Mouse (Mus musculus): ENCODE data around the gene Wnt5b.

The Wnt5b gene

DNA sequence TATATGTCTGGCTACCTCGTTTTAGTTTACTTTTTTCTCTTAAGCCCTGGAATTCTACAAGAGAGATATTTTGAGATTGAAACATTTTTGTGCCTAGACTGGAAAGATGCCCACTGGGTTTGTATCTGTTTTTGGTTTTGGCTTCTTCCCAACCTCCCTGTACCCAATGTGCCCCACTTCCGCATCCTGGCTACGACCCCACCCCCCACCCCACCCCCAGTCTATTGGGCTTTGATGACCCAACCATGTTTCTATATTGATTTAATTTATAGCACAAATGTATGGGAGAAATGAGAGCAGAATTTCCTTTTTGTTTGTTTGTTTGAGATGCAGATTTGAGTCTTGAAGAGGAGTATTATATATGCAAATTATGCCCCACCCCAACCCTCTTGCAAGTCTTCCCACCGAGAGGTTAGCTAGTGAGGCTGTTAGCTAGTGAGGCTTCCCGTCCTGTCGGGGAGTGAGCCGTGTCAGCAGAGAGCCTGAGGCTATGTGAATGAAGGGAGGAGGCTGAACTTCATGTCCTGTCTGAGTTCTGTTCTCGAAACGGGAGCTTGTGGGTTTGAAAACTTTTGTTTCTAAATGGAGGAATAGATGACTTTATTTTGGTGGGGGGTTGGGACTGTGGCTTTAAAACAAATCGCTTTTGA, 62.3 kb downstream of the Wnt5b start:
- DNase-seq: peak; percentile 43

DNA sequence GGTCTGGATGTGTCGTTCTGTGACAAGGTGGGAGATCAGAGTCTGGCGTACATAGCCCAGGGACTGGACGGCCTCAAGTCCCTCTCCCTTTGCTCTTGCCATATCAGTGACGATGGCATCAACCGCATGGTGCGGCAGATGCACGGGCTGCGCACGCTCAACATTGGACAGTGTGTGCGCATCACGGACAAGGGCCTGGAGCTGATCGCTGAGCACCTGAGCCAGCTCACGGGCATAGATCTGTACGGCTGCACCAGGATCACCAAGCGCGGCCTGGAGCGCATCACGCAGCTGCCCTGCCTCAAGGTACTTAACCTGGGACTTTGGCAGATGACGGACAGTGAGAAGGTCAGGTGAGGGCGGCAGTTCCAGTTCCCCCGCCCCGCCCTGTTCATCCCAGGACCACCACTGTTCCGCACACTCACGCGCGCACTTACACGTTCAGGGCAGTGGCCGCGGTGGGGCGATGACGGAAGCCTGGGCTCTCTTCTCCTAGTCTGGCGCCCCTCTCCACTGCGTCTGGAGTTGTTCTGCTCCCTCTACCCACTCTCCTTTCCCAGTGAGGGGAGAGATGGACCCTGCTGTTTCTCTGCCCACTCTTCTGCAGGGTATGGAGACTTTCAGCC, 63.3 kb downstream of the Wnt5b start:
- peak; percentile 65 for DNase-seq

DNA sequence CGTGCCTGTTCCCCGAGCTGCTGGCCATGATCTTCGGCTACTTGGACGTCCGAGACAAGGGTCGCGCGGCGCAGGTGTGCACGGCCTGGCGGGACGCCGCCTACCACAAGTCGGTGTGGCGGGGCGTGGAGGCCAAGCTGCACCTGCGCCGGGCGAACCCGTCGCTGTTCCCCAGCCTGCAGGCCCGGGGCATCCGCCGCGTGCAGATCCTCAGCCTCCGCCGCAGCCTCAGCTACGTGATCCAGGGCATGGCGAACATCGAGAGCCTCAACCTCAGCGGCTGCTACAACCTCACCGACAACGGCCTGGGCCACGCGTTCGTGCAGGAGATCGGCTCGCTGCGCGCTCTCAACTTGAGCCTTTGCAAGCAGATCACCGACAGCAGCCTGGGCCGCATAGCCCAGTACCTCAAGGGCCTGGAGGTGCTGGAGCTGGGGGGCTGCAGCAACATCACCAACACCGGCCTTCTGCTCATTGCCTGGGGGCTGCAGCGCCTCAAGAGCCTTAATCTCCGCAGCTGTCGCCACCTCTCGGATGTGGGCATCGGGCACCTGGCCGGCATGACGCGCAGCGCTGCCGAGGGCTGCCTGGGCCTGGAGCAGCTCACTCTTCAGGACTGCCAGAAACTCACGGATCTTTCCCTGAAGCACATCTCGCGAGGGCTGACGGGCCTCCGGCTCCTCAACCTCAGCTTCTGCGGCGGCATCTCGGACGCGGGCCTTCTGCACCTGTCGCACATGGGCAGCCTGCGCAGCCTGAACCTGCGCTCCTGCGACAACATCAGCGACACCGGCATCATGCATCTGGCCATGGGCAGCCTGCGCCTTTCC, 64.1 kb downstream of the Wnt5b start:
- peak; percentile 74 for DNase-seq

DNA sequence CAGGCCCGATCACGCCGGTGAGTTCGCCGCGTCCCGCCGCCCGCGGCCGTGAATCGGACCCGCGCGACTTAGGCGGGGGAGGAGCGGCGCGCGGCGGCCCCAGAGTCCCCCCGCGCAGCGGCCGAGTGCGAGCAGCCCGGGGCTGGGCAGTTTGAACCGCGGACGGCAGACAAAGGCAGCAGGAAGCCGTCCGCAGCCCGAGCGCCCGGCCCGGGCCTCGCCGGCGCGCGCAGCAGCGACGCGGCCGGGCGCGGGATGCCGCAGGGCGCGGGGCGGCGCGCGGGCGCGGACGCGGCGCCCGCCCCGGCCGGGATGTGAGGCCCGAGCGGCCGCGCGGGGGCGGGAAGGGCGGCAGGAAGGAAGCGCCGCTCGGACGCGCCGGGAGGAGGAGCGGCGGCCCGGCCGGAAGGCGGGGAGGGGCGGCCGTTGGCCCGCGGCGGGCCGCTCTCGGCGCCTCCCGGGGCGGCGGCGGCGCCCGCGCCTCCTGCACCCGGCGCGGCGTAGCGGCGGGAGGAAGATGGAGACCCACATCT, 64.7 kb downstream of the Wnt5b start, which contains the start of gene Fbxl14:
Fbxl14 (plus strand) TSS at position 326 of the 533 bp plus-strand sequence.
- DNase-seq: peak; percentile 79

DNA sequence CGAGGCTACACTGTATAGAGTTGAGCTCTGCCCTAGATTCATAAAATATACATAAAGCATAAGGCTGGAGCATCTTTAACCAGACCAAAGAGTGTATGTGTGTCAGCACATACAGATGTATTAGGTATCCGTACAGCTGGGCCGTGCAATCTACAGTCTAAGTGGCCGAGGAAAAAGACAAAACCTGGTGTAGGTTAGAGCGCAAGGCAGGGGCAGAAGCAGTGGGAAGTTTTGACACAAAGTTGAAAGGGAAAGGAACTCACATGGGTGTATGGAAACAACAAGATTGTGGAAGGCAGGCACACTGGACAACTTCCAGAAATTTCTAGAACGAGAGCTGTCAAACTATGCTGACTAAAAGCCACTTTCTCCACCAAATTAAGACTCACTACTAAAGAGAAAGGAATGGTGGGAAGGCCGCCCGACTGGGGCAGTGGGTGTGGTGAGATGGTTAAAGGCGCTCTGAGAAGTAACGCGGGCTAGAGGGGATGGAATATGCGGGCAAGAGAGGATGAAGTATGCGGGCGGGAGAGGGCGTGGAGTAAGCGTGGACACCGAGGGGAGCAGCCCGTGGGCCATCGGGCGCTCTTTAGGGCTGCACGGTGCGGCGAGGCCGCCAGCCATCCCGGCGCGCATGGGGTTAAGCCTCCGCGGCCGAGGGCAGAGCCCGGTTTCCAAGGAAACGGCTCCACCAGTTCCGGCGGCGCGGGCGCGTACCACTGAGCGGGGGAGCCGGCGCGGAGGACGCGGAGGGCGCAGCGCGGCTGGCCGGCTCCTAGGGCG, 65.4 kb downstream of the Wnt5b start:
- DNase-seq: peak; percentile 93

DNA sequence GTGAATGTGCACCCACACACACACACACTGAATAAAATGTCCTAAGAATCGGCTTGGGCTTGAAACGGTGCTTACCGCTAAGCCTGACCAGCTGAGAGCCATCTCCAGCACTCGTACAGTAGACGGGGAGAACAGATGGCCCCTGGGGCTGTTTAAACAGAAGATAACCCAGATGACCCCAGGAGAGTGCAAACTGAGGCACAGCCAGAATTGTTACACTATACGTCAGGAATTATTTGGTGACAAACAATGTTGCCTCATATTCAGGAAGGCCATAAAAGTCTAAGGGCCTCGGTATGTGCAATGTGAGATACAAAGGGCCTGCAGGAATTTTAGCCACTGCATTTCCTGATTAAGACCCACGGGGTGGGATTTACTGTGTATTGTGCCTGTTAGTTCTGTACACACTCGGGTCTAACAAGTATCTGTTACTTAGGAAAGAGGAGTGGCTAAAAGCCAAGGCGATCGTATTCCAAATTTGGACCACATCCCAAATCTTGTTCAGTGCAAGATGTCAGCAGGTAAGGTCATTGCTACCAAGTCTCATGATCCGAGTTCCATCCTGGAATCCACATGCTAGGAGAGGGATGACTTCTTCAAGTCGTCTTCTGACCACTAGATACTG, 66.3 kb downstream of the Wnt5b start:
- DNase-seq: no peak

DNA sequence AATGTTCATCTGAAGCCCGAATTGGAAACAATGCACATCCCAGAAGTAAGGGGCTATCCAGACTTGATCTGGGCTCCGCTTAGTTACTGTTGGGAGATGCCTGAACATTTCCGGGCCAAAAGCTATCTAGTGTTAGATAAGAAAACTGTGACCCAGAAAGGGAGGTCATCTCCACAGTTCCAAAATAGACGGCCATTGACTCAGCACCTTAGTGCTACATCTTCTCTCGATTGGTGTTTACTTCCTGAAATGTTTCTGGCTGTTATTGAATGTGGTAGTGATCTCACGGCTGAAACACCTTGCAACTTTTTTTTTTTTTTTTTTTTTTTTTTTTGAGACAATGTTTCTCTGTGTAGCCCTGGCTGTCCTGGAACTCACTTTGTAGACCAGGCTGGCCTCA, 68.2 kb downstream of the Wnt5b start:
- DNase-seq: no peak

DNA sequence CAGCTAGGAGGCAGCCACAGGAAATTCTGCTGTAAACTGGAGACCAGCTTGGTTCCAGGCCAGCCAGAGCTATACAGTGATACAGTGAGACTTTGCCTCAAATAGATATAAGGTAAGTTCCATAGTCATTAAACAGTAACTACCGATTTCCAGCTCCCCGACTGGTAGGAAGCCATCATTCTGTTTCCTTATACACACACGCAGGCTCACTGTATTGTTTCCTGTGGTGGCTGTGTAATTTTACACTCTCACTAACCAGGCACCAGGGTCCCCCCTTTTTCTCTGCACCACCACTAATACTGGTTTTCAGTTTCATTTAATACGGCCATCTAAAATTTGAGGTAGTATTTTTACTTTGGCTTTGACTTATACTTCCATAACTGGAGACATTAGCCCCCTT, 70.2 kb downstream of the Wnt5b start:
- no peak for DNase-seq

DNA sequence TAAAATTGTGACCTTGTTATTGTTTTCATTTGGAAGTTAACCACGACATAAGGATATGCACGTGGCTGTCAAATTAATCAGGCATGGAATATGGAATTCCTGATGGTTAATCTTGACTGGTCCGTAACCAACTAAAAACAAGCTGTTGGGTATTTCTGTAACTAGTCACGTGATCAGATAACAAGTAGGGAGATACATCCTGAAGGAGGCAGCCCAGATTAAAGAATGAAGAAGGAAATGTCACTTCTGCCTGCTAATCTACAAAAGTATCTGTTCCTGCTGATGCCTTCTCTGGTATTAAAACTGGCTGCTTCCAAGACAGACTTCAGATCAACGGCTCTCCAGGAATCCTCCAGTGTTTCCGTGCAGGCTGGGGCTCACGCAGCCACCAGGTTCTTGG, 70.7 kb downstream of the Wnt5b start:
- no peak for DNase-seq

DNA sequence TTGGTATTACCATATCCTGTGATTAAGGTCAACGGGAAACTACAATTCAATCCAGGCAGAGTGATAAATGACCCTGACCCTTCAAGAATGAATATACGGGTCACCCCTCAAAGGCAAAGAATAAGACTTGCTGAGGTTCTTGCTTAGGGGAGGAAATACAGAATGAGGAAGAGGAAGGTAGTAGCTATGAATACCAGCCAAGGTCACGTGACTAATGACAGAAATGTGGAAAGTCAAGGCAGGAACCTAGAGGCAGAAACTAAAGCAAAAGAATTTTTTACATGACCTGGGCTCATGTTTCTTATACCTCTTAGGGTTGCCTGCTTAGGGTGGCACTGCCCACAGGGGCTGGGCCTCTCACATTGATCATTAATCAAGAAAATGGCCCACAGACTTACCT, 71.4 kb downstream of the Wnt5b start:
- DNase-seq: no peak

DNA sequence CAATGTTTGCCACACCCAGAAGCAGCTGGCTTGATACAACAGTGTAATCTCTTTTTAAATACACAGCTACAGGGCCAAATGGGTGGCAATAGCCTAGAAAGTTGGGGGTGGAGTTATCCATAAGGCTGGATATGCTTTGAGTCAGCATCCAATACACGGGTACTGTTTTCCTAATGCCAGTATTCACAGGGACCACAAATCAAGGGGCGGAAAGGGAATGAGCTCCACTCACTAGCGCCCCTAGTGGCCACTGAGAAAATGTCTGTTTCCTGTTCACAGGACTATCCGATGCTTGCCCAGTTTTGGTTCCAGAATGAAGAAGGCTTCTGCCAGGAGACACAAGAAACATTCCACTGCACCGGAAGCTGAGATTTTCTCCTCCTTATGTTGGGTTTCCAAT, 72.0 kb downstream of the Wnt5b start:
- peak; percentile 84 for DNase-seq

DNA sequence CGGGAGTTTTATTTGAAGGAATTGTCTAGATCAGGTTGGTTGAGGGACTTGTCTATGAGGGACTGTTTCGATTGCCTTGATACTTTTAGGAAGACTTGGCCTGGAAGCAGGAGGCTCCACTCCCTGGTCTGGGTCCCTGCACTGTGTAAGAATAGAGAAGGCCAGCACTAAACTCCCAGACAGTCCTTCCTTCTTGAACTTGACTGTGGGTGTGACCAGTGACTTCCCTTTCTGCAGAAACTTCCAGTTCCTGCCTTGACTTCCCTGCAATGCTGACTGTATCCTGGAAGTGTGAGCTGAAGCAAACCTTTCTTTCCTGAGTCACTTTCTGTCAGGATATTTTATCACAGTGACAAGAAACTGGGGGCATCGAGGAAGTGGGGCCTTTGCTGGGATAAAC, 73.4 kb downstream of the Wnt5b start:
- no peak for DNase-seq

DNA sequence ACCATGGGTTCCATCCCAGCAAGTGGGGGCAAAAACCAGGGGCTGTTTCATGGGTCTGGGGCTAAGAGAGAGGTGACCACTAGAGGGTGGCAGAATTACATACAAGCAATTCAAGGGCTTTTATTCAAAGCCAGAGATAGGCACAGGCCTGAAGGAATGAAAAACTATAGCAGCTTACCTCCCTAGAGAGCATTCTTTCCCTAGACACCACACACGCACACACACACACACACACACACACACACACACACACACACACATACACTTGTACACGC, 76.4 kb downstream of the Wnt5b start:
- DNase-seq: no peak

DNA sequence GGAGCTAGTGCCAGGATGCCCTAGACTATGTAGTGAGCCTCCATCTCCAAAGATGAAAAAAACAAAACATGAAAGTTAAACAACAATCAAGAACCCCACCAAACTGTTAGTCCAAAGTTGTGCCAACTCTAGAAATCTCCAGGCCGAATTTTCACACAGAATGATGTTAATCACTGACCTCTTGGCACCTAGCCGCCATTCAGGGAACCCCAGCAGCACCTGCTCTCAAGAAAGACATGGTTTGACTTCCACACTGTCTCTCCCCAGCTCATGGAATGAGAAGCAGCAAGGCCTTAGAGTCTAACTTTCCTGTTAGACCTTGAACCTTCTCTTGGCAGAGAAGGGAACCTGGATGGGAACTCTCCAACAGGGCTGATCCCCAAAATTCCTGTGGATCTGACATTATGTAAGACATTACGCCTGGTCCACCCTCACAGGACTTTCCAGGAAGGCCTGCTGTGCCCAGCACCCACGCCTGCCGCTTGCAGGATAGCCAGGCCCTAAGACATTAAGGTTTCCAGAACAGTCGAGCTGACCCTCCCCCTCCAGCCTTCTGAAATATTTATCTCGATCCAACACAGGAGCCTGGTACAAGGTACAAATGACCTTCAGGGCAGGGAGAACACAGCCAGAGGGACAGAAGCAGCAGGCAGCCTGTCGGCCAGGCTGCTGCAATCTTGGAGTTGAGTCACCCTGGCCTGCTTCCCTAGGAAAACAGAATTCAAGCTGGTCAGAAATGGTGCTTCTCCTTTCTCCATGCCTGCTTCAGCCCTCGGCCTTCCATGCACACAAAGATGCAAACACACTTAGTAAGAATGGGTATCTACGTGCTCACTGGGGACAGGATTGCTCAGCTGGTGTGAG, 77.0 kb downstream of the Wnt5b start:
- peak; percentile 48 for DNase-seq

DNA sequence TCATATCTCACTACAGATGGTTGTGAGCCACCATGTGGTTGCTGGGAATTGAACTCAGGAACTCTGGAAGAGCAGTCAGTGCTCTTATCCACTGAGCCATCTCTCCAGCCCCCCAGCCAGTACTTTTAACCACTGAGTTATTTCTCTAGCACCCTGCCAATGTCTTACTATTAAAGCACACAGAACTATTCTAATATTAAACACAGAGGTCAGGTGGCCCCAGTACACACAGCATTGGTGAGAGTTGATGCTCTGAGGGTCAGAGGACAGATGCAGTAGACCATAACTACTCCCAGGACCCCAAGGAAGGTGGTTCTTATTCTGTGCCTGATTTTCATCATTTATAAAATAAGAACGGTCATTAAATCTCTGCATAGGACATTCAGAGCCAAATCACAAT, 78.0 kb downstream of the Wnt5b start:
- no peak for DNase-seq

DNA sequence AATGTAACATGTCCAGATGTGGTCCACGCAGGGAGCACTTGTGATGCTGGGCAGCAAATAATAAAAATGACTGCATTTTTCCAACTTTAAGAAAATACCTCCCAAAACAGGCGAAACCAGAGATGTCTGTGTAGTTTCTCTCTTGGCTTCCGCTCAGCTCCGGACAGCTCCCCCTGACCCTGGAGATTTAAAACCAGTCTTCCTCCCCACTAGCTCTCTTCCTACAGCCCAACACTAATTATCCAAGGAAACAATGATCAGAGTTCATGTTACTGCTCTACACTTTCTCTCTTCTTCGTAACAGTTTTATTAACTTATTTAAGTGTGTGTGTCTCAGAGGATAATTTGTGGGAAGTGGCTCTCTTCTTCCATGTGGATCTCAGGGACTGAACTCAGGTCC, 83.8 kb downstream of the Wnt5b start:
- DNase-seq: no peak

DNA sequence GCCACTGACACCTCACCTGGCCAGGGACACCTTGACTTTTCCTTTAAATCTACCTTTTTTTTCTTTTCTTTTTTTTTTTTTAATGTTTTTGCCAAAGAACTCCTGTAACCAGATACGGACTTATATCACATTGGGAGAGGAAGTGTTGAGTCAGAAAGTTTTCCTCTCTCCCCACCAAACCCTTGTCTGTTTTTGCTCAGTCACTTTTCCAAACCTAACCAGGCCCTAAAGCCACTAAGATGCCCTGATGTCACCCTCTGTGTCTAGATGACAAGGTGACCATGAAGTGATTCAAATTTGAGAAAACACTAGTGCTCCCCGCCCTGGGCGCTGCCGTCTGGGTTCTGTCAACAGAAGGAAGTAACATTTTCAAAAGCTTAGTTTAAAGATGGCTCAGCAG, 85.1 kb downstream of the Wnt5b start:
- no peak for DNase-seq

DNA sequence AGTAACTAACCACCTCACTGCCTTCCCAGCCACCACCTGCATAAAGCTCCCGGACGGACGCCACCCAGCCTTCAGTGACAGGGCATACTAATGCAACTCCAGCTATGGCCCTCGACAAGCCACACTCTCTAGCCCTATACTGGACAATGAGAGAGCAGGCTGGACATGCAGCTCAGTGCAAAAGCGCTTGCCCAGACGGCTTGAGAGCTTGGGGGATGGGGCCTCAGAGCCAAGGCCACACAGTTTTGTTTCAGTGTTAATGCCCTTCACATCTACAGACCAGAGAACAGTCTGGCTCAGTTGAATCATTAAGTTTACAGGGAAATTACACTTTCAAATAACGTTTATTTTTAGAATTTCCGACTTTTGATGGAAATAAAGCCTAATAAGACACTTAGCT, 86.0 kb downstream of the Wnt5b start:
- DNase-seq: no peak

DNA sequence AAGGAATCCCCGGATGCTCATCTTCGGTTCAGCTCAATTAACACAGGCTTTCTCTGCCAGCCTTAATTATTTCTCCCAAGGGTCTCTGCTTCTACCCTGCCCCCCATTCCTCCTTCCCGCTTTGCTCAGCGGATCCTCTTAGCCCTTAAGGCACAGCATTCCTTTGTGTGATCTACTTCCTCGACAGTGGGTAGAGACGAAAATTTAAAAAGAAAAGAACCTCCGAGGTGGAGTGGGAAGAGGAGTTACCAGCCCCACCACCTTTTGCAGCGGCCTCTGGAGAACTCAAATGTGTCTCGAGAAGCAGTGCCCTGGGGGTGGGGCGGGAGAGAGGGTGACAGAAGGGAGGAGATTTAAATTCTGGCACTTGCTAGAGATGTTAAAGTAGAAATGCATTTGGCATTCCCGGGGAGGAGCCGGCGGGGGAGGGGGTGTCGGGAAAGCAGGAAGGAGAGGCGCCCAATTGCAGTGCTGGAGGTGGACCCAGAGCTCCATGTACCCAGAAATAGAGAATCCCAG, 92.1 kb downstream of the Wnt5b start:
- peak; percentile 81 for DNase-seq

DNA sequence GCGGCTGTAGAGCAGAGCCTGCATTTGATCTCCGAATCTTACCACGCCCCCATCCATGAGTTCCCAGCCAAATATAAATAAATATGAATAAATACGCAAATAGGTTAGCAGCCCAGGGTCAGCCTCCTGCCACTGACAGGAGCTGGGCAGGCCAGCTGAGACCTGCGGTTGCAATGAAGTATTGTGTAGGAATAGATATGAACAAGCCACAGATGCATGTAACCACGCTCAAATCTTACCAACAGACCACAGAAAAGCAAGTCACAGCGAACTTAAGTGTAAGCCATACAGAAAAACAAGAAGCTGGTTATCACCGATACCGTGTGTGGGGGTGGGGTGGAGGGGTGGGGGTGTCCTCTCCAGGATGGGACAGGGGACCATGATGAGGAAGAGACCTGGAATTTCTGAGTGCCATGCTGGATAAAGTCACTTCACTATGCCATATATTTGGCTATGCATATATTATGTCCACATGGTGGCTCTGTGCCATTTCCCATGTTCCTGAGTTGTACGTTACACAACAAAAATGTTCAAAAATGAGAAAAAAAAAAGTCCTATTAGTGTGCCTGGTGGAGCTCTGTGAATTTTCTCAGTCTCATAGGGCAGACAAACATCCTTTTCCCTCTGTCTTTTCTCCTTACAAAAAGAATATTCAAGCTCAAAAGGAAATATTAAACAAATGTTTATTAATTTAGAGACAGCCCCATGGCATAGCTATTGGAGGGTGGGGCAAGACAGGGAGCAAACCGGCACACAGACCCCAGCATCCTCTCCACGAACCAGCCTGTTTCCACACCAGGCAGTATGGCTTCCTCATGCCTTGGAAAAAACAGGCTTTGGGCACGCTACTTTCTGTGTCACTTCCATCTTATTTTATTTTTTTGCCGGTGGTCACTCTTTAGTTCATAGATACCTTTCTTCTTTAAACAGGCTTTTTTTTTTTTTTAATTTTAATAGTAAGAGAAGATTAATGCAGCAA, 92.9 kb downstream of the Wnt5b start:
- DNase-seq: no peak
